In the genomic region with DNA sequence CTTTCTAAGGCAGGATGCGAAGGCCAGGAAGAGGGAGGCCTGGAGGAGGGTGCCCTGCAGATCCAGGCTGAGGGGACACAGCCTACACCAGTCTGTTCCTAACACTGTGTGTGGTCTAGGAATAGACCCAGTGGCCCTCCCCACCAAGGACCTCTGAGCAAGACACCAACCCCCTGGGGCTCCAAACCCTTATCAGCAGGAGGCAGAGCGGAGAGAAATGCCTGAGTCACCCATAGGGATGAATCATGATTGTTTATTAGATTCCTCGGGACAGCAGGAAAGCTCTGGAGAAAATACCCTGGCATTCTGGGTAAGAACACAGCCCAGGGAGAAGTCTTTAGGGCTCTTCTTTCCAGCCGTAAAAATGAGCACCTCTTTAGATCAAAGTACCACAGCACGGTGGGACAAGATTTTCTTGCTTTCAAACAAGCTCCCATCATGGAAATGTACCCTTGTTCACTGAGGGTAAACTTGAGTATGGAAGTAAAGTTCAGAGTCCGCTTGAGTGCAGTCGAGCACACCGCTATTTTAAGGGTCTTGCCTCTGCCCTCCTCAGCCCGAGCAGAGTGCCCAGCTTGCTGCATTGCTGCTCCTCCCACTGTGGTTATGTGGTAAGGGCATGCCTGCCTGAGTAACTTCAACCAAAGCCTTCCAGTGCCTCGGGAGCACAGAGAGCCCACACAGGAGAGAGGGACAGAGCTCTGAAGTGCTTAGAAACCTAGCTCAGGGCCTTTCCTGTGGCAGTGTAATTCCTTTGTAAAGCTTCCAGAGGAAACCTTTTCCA, we compare ENCODE assay signal across 8 mouse cellular contexts. TPM values are rescaled to one million over a fixed set of nuclear protein-coding genes. Genes with fewer than 3 reads are reported as not detected.
DNase-seq lines count a peak whose midpoint lies in the region; ATAC-seq and TF ChIP-seq lines count a peak whose summit lies in the region.

No protein-coding gene starts in this region.

- peak; percentile 38; the same call in 1 of the 2 replicates for ATAC-seq in intestine, postnatal 0 days
- ATAC-seq in lung, embryonic 16.5 days (ENCODE audit: low read depth) = peak; percentile 66

- H3K4me3 ChIP-seq in intestine, postnatal 0 days (ENCODE audit: low read depth, low read length) = no peak overlapping the region
- no peak overlapping the region for H3K4me3 ChIP-seq in lung, embryonic 16.5 days (ENCODE audit: low read length)

- 16% methylated on average over 10 of the region's 10 CpGs for WGBS in intestine, postnatal 0 days
- WGBS in lung, embryonic 16.5 days = 20% methylated on average over 10 of the region's 10 CpGs

- peak; percentile 88 for DNase-seq in adrenal gland, adult 2 months
- no peak for DNase-seq in adrenal gland, postnatal 4 days (ENCODE audit: low spot score in 2 of 2)
- peak; percentile 84 for DNase-seq in NIH3T3 (ENCODE audit: low read depth)
- DNase-seq in cerebellum, postnatal 14 days = no peak
- no peak for DNase-seq in urinary bladder, postnatal 14 days (ENCODE audit: low spot score)
- no peak for DNase-seq in B cell, adult 2 months

- H3K27ac ChIP-seq in intestine, postnatal 0 days (ENCODE audit: low read depth, low read length) = 0 out of 2 replicates have a peak overlapping the region, but pooled peaks have one; percentile 5
- H3K27ac ChIP-seq in lung, embryonic 16.5 days (ENCODE audit: low read length) = peak overlapping the region; percentile 56

- H3K4me1 ChIP-seq in intestine, postnatal 0 days (replicated peaks; ENCODE audit: control insufficient read depth, insufficient read depth, low read length) = 0 out of 2 replicates have a peak, but pooled peaks cover 4% of the 10 kb centered on the region
- peaks cover 55% of the 10 kb centered on the region for H3K4me1 ChIP-seq in lung, embryonic 16.5 days (replicated peaks; ENCODE audit: control insufficient read depth, insufficient read depth, low read length)

- H3K9ac ChIP-seq in intestine, postnatal 0 days (ENCODE audit: low read depth, low read length) = no peak overlapping the region
- 0 out of 2 replicates have a peak overlapping the region, but pooled peaks have one; percentile 38 for H3K9ac ChIP-seq in lung, embryonic 16.5 days (ENCODE audit: low read length)

- TF ChIP-seq CTCF in intestine, postnatal 0 days (IDR thresholded peaks at IDR 0.05; ENCODE audit: low read depth) = no peak

- H3K36me3 ChIP-seq in intestine, postnatal 0 days (ENCODE audit: control insufficient read depth, insufficient read depth) = no peaks in the 10 kb centered on the region
- peaks cover 2% of the 10 kb centered on the region; the same call in 1 of the 2 replicates for H3K36me3 ChIP-seq in lung, embryonic 16.5 days (ENCODE audit: control insufficient read depth, insufficient read depth, low read length)

- H3K27me3 ChIP-seq in intestine, postnatal 0 days (replicated peaks; ENCODE audit: control insufficient read depth, insufficient read depth, low read length) = no peaks in the 10 kb centered on the region
- H3K27me3 ChIP-seq in lung, embryonic 16.5 days (ENCODE audit: control insufficient read depth, insufficient read depth, low read depth, low read length) = no peaks in the 10 kb centered on the region

- H3K9me3 ChIP-seq in intestine, postnatal 0 days (ENCODE audit: control insufficient read depth) = no peaks in the 10 kb centered on the region
- H3K9me3 ChIP-seq in lung, embryonic 16.5 days (ENCODE audit: control insufficient read depth, low read length) = no peaks in the 10 kb centered on the region

- no peak overlapping the region for H3K4me2 ChIP-seq in intestine, postnatal 0 days (replicated peaks; ENCODE audit: low read depth)
- H3K4me2 ChIP-seq in lung, embryonic 16.5 days (ENCODE audit: low read depth, low read length) = no peak overlapping the region

RNA-seq across cellular contexts. Expression of a gene that starts 52.6 kb away (rescaled TPM):
- 100 to 1,000 TPM; 127 to 193 TPM for total RNA-seq in adrenal gland, adult 2 months (2021)
- polyA plus RNA-seq in adrenal gland, adult 2 months (2012; rRNA removed) = 114 and 115 TPM in 2 replicates
- 100 to 1,000 TPM; 299 to 331 TPM for total RNA-seq in adrenal gland, postnatal 4 days (2021)
- 44.5 and 44.8 TPM in 2 replicates for polyA plus RNA-seq in intestine, postnatal 0 days (2015; fragmentation: Nextera tagmentation; extraction: Ambion mirVana)
- 113 and 117 TPM in 2 replicates for polyA plus RNA-seq in lung, embryonic 16.5 days (2015; fragmentation: Nextera tagmentation; extraction: Ambion mirVana)

RNA-seq across cellular contexts. Expression of a gene that starts 52.6 kb away (rescaled TPM):
- 100 to 1,000 TPM; 260 to 455 TPM for total RNA-seq in adrenal gland, adult 2 months (2021)
- polyA plus RNA-seq in adrenal gland, adult 2 months (2012; rRNA removed) = 293 and 303 TPM in 2 replicates
- 100 to 1,000 TPM; 580 to 619 TPM for total RNA-seq in adrenal gland, postnatal 4 days (2021)
- 84.5 and 85.5 TPM in 2 replicates for polyA plus RNA-seq in intestine, postnatal 0 days (2015; fragmentation: Nextera tagmentation; extraction: Ambion mirVana)
- 368 and 370 TPM in 2 replicates for polyA plus RNA-seq in lung, embryonic 16.5 days (2015; fragmentation: Nextera tagmentation; extraction: Ambion mirVana)

Comparison
In these comparisons a context has a peak if more than half of its experiments do, and no peak if none do; other contexts are left out.
1. DNase-seq: peak in adrenal gland, adult 2 months (single experiment) and NIH3T3 (single experiment); none in adrenal gland, postnatal 4 days (0 of 2), cerebellum, postnatal 14 days (0 of 2), urinary bladder, postnatal 14 days (single experiment) and B cell, adult 2 months (0 of 2).